Mouse (Mus musculus): Measurements from ENCODE around the gene Pard3b.

GRCm38 (mm10) chr1:62431054-62431453, 792.4 kb downstream of the Pard3b start:
- TF ChIP-seq GATA1 (IDR thresholded peaks at IDR 0.05; ENCODE audit: borderline replicate concordance, low read length) (no peak), FLI1 (IDR thresholded peaks at IDR 0.05; ENCODE audit: low read length) (no peak)

Data from megakaryocyte, embryonic 14.5 days (primary cell).